Mouse (Mus musculus) naive thymus-derived CD4-positive, alpha-beta T cell, adult 2 months (primary cell): ENCODE data around the gene Otog.

Source experiments
- DNase-seq: peaks from one replicate; pipeline ENCODE4 v3.0.0-alpha.2; 2011; ENCODE audit warnings: low read depth

The Otog gene

DNA sequence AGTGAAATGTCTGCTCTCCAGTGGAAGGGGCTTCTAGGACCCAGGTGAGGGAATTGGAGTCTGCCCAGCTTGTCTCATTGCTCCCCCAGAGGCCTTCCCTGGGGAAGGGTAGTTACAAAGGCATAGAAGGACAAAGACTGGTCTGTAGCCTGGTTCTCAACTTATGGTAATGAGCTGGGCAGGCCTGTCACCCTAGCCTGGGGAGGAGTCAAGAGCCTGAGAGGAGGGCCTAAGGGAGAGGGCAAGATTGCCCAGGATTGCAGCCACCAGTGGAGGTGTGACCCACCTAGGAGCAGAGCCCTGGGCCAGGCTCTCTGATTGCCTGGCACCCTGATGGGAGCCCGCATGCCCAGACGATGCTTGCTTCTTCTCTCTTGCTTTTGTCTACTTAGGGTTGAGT, at the start of gene Otog:
Gene Otog (plus strand): TSS at position 292 of the 400 bp plus-strand sequence.
- DNase-seq = no peak

GRCm38 (mm10) chr7:46195356-46195755, 45.4 kb upstream of the Otog start:
- no peak for DNase-seq

DNA sequence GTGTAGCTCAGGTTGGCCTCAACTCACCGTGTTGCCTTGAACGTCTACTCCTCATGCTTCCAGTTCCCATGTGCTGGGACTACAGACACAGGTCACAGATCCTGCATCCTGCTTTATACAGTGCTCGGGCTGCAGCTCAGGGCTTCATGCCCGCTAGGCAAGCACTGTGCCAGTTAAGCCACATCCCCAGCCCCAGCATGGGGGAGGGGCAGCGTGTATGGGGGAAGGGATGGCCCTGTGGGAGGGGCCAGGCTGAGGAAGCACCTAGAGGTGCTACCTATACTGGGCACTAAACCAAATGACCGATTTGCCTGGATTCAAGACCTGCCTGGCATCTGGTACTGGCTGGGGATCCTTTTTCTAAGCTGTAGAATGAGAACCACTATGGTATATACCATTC, 40.8 kb upstream of the Otog start:
- DNase-seq = no peak

DNA sequence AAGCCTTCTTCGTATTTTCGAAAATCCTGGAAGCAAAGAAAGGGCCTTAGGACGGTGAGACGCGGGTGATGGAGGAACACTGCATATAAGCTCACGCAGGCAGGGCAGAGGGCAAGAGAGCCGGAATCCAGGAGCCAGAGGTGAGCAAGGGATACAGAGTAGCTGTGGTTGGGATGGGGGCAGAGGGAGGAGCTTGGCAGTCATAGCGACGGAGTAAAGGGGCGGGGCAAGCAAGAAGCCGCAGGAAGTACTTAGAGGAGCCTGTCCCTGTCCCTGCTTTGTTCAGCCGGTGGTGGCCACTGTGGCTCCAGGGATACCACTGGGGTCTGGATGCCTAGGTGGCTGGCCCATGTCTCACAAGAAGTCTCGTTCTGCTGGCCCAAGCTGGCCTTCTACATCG, 39.1 kb upstream of the Otog start:
- no peak for DNase-seq

DNA sequence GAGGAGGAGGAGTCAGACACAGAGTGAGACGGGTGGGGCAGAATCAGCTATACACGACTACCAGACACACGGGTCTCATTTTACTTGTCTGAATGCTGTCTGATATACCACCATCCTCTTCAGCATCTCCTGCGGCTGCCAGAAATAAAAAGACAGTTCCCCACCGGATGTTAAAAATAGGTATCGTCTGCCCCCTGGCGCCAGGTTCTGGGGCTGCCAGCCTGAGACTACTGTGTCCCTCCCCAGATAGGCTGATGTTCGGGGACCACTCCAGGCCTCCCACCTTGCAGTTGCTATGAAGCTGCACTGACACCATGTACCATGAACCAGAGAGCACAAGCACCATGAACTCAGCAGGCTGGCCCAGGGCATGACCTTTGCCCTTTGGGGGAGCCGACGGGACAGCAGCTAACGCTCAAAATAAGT, 36.7 kb upstream of the Otog start:
- peak; percentile 4 for DNase-seq

- DNase-seq = no peak
These were observed 36.0 kb upstream of the Otog start for GRCm38 (mm10) chr7:46204775-46205174.

- no peak for DNase-seq
These were observed 32.7 kb upstream of the Otog start for GRCm38 (mm10) chr7:46208131-46208530.

DNA sequence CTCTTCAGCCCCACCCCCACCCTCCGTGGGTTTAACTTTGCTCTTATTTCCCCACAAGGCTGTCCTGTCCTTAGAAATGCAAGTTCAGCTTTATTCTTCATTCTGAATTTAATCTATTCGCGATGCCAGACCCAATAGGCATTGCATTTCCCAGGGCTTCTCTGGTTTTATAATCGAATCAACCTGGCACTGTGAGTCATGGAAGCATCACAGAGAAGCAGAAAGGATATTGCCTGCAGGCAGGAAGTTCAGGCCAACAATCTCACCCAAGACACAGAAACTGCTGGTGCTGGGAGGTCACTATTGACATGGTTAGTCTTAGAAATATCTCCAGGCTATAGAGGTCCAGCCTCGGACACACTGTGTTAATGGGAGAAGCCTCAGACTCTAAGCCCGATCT, 30.5 kb upstream of the Otog start:
- DNase-seq = no peak

GRCm38 (mm10) chr7:46216481-46216880, 24.3 kb upstream of the Otog start:
- DNase-seq = no peak

DNA sequence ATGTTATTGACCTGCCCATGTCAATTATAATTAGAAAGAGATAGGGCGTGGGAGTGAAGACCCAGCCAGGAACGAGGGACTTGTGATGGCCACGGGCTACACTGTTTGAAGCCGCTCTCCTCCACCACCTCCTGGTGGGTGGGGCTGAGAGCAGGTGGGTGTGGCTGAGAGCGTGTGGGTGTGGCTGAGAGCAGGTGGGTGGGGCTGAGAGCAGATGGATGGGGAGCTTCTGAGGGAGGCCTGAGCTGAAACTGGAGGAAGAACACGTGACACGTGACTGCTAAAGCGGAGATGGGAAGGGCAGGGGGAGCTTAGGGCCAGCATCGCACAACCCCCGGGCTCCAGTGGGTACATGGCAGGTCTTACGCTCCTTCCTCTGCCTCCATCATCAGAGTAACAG, 22.4 kb upstream of the Otog start:
- DNase-seq = no peak

DNA sequence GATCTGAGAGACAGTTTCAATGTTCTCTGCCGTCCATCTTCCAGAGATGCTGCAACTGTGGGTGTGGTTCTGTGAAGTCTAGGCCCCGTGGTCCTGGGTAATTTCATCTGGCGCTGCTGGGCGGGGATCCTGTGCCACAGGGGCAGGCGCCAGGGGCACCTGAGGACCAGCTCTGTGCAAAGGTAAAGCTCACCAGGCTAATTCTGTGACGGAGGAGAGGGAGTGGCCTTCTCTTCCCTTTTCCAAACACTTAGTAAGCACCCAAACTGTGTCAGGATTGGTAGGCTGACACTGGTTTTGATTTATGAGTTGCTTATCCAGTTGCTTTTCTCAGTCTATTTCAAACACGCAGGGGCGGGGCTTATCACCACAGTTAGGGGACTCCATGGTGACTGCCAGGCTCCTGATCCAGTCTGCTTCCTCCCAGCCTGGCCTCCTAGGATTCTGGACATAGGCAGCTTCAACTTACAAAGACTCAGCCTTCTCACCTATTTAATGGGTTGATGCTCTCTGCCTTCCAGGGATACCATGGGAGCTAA, 20.1 kb upstream of the Otog start:
- no peak for DNase-seq

GRCm38 (mm10) chr7:46226253-46226652, 14.5 kb upstream of the Otog start:
- DNase-seq = peak; percentile 29

GRCm38 (mm10) chr7:46226936-46227335, 13.9 kb upstream of the Otog start:
- DNase-seq = no peak

GRCm38 (mm10) chr7:46235948-46236347, 4.8 kb upstream of the Otog start:
- DNase-seq = no peak

DNA sequence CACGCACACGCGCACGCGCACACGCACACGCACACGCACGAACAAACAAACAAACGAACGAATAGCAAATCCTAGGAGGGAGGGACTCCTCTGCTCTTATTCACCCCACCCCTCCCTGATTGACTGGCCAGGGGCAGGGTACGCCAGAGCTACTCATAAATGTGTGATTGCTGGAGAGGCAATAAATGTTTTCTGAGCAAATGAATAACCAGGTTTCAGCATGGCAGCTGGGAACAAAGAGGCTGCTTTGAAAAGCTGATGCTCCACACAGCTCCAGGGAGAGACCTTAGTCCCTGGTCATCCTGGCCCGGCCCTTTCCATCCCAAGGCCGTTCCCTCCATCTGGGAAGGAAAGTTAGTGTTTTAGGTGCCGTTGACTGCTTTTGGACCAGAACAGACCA, 4.4 kb upstream of the Otog start:
- DNase-seq = no peak

DNA sequence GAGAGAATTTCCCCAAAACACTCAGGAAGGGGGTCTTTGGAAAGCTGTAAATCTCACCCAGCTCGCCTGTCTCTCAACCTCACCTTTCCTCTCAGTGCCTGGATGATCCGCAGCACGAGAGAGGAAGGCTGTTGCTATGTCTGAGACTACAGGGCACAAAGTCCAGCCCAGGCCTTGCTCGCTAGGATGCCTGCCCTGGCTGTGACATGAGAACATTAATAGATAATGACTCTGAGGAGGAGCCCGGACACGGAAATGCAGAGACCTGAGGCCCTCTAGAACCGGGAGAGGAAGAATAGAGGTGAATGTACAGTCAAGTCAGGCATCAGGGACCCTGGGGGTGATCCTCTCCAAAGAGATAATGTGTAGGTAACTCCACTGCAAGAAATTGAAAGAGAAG, 3.6 kb upstream of the Otog start:
- no peak for DNase-seq

GRCm38 (mm10) chr7:46238346-46238745, 2.4 kb upstream of the Otog start, which contains the start of gene Ush1c:
TSS of gene Ush1c (minus strand) at chr7:46238503.
- DNase-seq = no peak

GRCm38 (mm10) chr7:46240091-46240490, 696 bp upstream of the Otog start:
- DNase-seq = no peak

GRCm38 (mm10) chr7:46246876-46247275, 6.1 kb downstream of the Otog start:
- DNase-seq = no peak

GRCm38 (mm10) chr7:46247606-46248005, 6.8 kb downstream of the Otog start:
- no peak for DNase-seq

DNA sequence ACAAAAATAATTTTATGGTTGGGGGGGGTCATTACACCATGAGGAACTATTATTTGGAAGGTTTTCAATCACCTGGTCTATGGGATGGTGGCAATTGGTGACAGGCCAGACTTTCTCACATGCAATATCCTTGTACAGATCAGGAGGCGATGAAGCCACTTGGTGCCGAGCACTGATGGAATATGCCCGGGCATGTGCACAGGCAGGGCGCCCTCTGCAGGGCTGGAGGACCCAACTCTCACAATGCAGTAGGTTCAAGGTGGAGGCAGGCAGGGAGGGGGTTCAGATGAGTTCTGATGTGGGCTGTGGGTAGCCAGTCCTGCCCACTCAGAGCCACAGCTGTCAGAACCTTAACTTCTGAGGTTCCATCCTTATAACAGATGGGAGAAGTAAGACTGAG, 11.1 kb downstream of the Otog start:
- DNase-seq = peak; percentile 2

DNA sequence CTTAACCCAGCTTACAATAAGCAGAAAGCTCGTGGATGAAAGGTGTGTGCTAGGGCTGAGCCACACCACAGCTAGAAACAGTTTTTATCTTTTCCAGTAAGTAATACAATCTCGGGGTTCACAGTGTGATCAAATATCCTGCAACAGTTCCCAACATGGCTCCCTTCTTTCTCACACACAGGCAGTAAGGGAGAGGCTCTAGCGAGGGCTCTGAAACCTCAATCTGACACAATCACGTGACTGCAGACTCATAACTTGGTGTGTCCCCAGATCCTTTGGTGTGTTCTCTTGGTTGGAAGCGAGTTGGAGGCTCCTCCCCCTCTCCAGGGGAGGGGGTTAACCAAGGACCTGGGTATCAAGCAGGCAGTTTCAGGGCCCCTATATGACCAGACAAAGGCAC, 35.4 kb downstream of the Otog start:
- no peak for DNase-seq

- peak; percentile 70 for DNase-seq
These were observed 39.2 kb downstream of the Otog start for GRCm38 (mm10) chr7:46279946-46280345.

DNA sequence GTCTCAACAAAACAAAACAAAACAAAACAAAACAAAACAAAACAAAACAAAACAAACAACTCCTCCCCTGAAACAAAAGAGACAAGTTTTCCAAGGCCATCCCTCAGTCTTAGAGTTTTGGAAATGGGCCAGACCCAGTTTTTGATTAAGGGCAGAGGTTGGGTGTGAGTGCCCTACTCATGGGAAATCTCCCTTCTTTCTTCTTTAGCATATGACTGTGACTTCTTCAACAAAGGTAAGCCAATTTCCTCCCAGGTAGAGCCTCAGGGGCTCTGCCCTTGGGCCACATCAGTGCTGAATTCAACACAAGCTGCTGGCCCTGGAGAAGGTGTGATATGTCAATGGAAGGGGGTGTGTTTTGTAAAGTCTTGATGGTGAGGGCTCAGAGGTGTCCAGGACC, 40.1 kb downstream of the Otog start:
- no peak for DNase-seq

- DNase-seq = no peak
These were observed 41.5 kb downstream of the Otog start for GRCm38 (mm10) chr7:46282276-46282675.
